Mouse (Mus musculus): Measurements from ENCODE around the gene Ankrd45. TPM values are rescaled to one million over a fixed set of nuclear protein-coding genes. Genes with fewer than 3 reads are reported as not detected.

Gene Ankrd45
- polyA plus RNA-seq (2015; fragmentation: Nextera tagmentation; extraction: Ambion mirVana) = 2.0 and 2.1 TPM in 2 replicates

DNA sequence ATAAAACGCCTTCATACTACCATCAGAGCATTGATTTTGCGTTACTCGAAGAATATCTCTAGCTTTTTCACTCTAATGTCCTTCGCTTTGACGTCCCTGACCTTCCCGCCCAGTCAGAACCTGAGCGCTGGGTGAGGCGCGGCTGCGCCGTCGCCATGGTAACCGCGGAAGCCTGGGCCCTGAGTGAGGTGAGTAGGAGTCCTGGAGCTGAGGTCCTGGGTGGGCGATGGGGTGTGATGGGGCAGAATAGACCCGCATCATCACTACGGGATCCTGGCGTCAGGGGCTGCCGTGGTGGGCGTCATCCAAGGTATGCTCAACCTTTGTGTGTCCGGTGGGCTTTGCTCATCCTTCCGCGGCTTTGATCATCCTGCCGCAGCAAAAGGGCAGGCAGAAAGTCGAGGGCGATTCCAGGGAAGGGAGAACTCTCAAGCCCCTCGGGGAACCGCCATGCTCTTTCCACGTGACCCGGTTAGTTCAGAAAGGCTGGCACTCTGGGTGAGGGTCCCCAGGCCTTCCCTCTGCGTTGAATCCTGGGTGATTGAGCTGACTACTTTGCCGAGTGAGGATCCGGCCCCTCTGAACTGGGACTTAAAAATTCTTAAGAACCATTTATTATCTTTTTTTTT lies at the start of gene Ankrd45:
Ankrd45 (plus strand) TSS at position 161 of the 629 bp plus-strand sequence.
- Histone ChIP-seq H3K27ac (ENCODE audit: low read length) (no peak within 1 kb of the TSS), H3K9me3 (ENCODE audit: control insufficient read depth, low read length) (no peaks in the 10 kb centered on the region), H3K27me3 (ENCODE audit: control insufficient read depth, insufficient read depth, low read depth, low read length) (no peaks in the 10 kb centered on the region; the same call in 1 of the 2 replicates), H3K4me1 (replicated peaks; ENCODE audit: control insufficient read depth, insufficient read depth, low read length) (no peaks in the 10 kb centered on the region; the same call in 1 of the 2 replicates), H3K9ac (ENCODE audit: low read length) (peak within 1 kb of the TSS; percentile 33), H3K36me3 (ENCODE audit: control insufficient read depth, insufficient read depth, low read length) (no peaks in the 10 kb centered on the region), H3K4me3 (ENCODE audit: low read length) (peak within 1 kb of the TSS; percentile 38), H3K4me2 (ENCODE audit: low read depth, low read length) (peak within 1 kb of the TSS; percentile 54)
- ATAC-seq (ENCODE audit: low read depth) = peak; percentile 78
- 4% methylated on average over 33 of the region's 33 CpGs for WGBS

DNA sequence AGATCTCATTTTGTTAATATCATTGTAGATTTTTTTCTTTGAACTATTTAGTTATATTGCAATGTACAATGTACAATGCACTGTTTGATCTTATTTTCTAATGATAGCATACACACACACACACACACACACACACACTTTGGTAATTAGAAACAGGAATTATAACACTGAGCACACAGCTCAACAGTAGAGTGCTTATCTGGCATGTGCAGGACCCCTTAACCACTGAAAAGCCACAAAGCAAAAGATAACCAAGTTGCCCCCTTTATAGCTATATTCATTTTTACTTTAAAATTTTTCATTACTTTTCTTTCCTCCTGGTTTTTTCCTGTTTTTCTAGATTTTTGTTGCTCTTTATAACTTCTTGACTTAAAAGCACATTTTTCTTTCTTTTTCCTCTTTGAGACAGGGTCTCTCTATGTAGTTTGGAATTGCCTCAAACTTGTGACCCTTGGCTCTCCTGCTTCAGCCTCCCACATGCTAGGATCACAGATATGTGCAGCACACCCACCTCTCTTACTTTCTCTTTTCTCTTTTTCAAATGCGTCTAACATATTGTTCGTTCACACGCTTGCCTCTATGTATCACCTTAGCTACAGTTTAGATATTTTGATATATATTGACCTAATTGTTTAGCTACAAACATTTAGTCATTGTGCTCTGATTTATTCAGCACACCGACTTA lies 42.6 kb upstream of the Ankrd45 start:
- H3K36me3 ChIP-seq (ENCODE audit: control insufficient read depth, insufficient read depth, low read length) = peaks cover 21% of the 10 kb centered on the region
- ATAC-seq (ENCODE audit: low read depth) = no peak
- WGBS = 95% methylated on average over 4 of the region's 4 CpGs

DNA sequence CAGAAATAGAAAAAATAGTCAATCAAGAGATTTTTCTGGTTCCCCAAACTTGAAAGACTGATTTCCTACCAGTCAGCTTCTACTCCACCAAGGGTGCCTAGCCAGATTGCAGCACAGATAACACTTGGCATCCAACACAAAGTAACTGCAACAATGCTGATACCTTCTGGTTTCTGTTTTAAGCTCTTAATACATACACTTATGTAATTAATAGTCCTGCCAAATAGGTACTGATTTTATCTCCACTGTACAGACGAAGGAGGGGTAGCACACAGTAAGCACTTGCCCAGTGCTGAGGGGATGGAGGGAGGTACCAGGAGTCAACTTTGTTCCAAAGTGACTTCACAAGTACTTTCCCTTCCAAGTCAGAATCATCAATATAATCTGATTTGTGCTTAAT lies 38.6 kb upstream of the Ankrd45 start:
- Histone ChIP-seq H3K4me1 (replicated peaks; ENCODE audit: control insufficient read depth, insufficient read depth, low read length) (no peaks in the 10 kb centered on the region), H3K36me3 (ENCODE audit: control insufficient read depth, insufficient read depth, low read length) (peaks cover 13% of the 10 kb centered on the region), H3K4me3 (ENCODE audit: low read length) (no peak overlapping the region), H3K9ac (ENCODE audit: low read length) (no peak overlapping the region), H3K4me2 (ENCODE audit: low read depth, low read length) (no peak overlapping the region), H3K27me3 (ENCODE audit: control insufficient read depth, insufficient read depth, low read depth, low read length) (no peaks in the 10 kb centered on the region), H3K27ac (ENCODE audit: low read length) (no peak overlapping the region), H3K9me3 (ENCODE audit: control insufficient read depth, low read length) (no peaks in the 10 kb centered on the region)
- no peak for ATAC-seq (ENCODE audit: low read depth)
- WGBS = 71% methylated on average over 1 of the region's 1 CpGs

More for the DNA sequence above, 42.6 kb upstream of the Ankrd45 start:
- Histone ChIP-seq H3K4me2 (ENCODE audit: low read depth, low read length) (no peak overlapping the region), H3K9ac (ENCODE audit: low read length) (no peak overlapping the region), H3K27me3 (ENCODE audit: control insufficient read depth, insufficient read depth, low read depth, low read length) (no peaks in the 10 kb centered on the region), H3K9me3 (ENCODE audit: control insufficient read depth, low read length) (no peaks in the 10 kb centered on the region), H3K4me3 (ENCODE audit: low read length) (no peak overlapping the region), H3K4me1 (replicated peaks; ENCODE audit: control insufficient read depth, insufficient read depth, low read length) (no peaks in the 10 kb centered on the region), H3K27ac (ENCODE audit: low read length) (no peak overlapping the region)

DNA sequence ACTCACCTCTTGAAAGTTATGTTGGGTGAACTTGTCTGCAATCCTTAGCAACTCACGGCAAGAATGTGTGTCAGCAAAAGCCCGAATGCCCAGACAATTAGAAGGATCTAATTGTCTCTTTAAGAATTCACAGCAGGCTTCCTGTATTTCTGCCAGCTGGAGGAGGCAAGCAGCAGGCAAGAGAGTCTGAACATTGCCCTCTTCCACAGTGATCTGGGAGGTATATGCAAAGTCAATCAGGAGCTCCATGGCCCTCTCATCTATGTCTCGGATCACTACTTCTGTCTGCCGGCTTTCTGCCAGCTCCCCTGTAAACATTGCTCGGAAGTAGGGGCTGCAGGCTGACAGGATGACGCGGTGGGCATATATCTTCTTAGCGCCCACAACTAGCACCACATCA lies 33.3 kb upstream of the Ankrd45 start:
- Histone ChIP-seq H3K27me3 (ENCODE audit: control insufficient read depth, insufficient read depth, low read depth, low read length) (no peaks in the 10 kb centered on the region), H3K4me2 (ENCODE audit: low read depth, low read length) (no peak overlapping the region), H3K9me3 (ENCODE audit: control insufficient read depth, low read length) (no peaks in the 10 kb centered on the region), H3K9ac (ENCODE audit: low read length) (no peak overlapping the region), H3K4me1 (replicated peaks; ENCODE audit: control insufficient read depth, insufficient read depth, low read length) (no peaks in the 10 kb centered on the region), H3K4me3 (ENCODE audit: low read length) (no peak overlapping the region), H3K27ac (ENCODE audit: low read length) (no peak overlapping the region), H3K36me3 (ENCODE audit: control insufficient read depth, insufficient read depth, low read length) (peaks cover 11% of the 10 kb centered on the region)
- 81% methylated on average over 8 of the region's 8 CpGs for WGBS
- no peak for ATAC-seq (ENCODE audit: low read depth)

DNA sequence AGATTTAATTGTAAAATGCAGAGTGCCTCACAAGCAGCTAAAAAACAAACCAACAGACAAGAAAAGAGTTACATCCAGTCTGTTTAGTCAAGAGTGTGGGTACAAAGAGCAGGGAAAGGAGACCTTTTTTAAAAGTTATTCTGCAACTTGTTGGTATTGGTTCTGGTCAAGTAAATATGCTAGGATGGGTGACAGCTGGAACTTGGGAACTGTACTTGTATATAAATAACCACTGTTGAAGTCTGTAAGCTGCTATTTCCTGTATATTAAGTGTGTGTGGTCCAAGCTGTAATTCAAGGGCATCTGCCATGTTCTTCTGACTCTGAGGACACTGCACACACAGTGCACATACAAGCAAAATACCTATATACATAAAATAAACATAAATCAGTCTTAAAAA lies 27.9 kb upstream of the Ankrd45 start:
- no peak overlapping the region for H3K9ac ChIP-seq (ENCODE audit: low read length)
- H3K9me3 ChIP-seq (ENCODE audit: control insufficient read depth, low read length) = no peaks in the 10 kb centered on the region
- H3K27ac ChIP-seq (ENCODE audit: low read length) = no peak overlapping the region
- H3K27me3 ChIP-seq (ENCODE audit: control insufficient read depth, insufficient read depth, low read depth, low read length) = no peaks in the 10 kb centered on the region
- ATAC-seq (ENCODE audit: low read depth) = peak; percentile 82
- H3K4me3 ChIP-seq (ENCODE audit: low read length) = no peak overlapping the region
- H3K4me1 ChIP-seq (replicated peaks; ENCODE audit: control insufficient read depth, insufficient read depth, low read length) = no peaks in the 10 kb centered on the region; the same call in 1 of the 2 replicates
- peaks cover under 1% of the 10 kb centered on the region; the same call in 1 of the 2 replicates for H3K36me3 ChIP-seq (ENCODE audit: control insufficient read depth, insufficient read depth, low read length)
- H3K4me2 ChIP-seq (ENCODE audit: low read depth, low read length) = no peak overlapping the region

DNA sequence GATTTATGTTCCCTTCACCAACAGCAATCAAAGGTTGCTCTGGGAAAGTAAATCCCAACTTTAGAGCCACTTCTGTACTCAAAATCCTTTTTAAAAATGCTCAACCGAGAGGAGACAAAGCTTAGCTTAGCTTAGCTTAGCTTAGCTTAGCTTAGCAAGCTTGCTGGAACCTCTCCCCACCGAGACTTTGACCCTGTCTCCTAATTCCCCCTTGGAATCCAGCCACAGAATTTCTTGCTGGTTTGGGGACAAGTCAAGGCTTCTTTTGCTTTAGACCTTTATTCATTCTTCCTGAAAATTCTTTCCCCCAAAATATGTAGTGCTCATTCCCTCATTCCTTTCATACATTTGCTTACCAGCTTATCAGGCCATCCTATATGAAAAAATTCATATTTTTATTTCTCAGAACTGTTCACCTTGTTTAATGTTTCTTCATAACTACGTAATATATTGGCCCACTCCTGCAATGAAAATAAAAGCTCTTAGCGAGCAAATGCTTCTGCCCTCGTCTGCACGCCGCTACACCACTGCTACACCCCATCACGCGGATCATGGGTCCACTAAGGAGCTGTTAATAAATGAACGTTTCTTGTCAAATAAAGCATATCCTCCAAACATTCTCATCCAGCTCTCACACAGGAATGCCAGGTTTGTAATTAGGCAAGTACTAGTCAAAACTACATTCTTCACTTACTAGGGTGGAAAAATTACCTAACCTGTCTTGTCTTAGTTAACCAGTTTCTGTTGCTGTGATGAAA lies 19.7 kb upstream of the Ankrd45 start:
- no peaks in the 10 kb centered on the region for H3K9me3 ChIP-seq (ENCODE audit: control insufficient read depth, low read length)
- H3K27me3 ChIP-seq (ENCODE audit: control insufficient read depth, insufficient read depth, low read depth, low read length) = no peaks in the 10 kb centered on the region
- no peaks in the 10 kb centered on the region for H3K4me1 ChIP-seq (replicated peaks; ENCODE audit: control insufficient read depth, insufficient read depth, low read length)
- no peak overlapping the region for H3K9ac ChIP-seq (ENCODE audit: low read length)
- no peak overlapping the region for H3K4me2 ChIP-seq (ENCODE audit: low read depth, low read length)
- WGBS = 87% methylated on average over 10 of the region's 10 CpGs
- H3K36me3 ChIP-seq (ENCODE audit: control insufficient read depth, insufficient read depth, low read length) = peaks cover 3% of the 10 kb centered on the region
- no peak for ATAC-seq (ENCODE audit: low read depth)
- H3K4me3 ChIP-seq (ENCODE audit: low read length) = no peak overlapping the region
- no peak overlapping the region for H3K27ac ChIP-seq (ENCODE audit: low read length)

DNA sequence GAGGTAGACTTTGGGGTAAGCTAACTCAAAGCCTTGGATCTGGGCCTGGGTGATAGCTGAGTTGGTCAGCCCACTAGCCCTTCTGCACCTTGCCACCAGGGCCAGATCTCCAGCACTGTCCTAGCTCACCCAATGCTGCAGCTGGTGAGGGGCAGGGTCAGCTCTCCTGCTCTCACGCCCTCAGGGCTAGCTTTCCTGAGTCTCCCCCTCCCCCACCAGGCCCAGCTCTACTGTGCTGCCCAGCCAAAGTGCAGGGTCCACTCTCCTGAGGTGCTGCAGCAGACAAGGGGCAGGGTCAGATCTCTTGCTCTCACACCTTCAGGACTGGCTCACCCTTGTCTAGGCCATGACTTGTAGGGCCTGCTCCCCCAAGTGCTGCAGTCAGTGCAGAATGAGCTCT lies 16.0 kb upstream of the Ankrd45 start:
- H3K9me3 ChIP-seq (ENCODE audit: control insufficient read depth, low read length) = no peaks in the 10 kb centered on the region
- ATAC-seq (ENCODE audit: low read depth) = no peak
- 94% methylated on average over 1 of the region's 1 CpGs for WGBS

DNA sequence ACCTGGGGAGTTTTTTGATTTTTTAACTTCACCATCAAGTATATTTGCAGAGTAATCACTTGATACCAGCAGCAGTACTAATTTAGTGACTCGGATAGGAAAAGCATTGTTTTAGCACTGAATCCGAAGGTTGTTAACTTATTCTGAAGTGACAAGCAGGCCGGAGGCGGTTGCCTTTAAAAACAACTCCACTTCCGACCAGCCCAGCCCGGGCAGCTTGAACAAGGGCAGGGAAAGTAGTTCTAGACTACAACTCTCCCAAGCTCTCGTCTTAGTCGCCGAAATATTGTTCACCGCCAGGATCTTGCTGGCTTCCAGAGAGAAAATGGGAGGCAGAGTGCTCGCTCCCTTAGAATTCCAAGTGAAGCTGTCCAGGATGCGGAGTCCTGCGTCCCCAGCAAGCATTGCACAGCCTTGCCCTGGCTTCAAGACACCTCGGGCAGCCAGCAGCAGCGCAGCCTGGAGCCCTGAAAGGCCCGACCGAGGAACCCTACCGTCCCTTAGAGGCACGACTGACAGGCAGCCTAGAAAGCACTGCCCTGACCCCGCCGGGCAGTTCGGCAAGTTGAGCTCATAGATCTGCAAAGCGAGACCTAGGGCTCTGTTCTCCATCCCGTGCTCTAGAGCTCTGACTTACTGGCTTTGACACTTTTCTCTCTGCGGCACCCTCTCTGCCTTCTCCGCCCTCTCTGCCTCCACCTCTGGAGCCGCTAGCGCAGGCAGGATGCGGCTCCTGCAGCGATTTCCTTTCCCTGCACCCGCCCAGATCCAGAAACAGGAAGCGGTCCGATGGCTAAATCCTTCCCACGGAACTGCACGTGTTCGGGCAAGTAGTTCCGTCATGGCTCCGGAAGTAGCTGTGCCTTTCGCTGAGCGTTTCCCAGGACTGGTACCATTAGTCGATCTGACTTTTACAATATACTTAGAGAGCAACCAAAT lies 11.5 kb upstream of the Ankrd45 start, which contains the start of gene Klhl20:
Klhl20 (minus strand) TSS at position 786 of the 939 bp plus-strand sequence.
- WGBS = 1% methylated on average over 41 of the region's 41 CpGs
- no peaks in the 10 kb centered on the region for H3K36me3 ChIP-seq (ENCODE audit: control insufficient read depth, insufficient read depth, low read length)
- no peaks in the 10 kb centered on the region for H3K27me3 ChIP-seq (ENCODE audit: control insufficient read depth, insufficient read depth, low read depth, low read length)
- peak; percentile 97 for ATAC-seq (ENCODE audit: low read depth)
- H3K27ac ChIP-seq (ENCODE audit: low read length) = peak within 1 kb of the TSS; percentile 83
- no peaks in the 10 kb centered on the region for H3K9me3 ChIP-seq (ENCODE audit: control insufficient read depth, low read length)
- peak within 1 kb of the TSS; percentile 82 for H3K4me2 ChIP-seq (ENCODE audit: low read depth, low read length)
- peak within 1 kb of the TSS; percentile 89 for H3K9ac ChIP-seq (ENCODE audit: low read length)
- H3K4me1 ChIP-seq (replicated peaks; ENCODE audit: control insufficient read depth, insufficient read depth, low read length) = peaks cover 8% of the 10 kb centered on the region
- peak within 1 kb of the TSS; percentile 78 for H3K4me3 ChIP-seq (ENCODE audit: low read length)

More for the DNA sequence above, 16.0 kb upstream of the Ankrd45 start:
- peaks cover 8% of the 10 kb centered on the region for H3K4me1 ChIP-seq (replicated peaks; ENCODE audit: control insufficient read depth, insufficient read depth, low read length)
- no peak overlapping the region for H3K27ac ChIP-seq (ENCODE audit: low read length)
- no peak overlapping the region for H3K4me2 ChIP-seq (ENCODE audit: low read depth, low read length)
- no peak overlapping the region for H3K4me3 ChIP-seq (ENCODE audit: low read length)
- no peak overlapping the region for H3K9ac ChIP-seq (ENCODE audit: low read length)
- no peaks in the 10 kb centered on the region; the same call in 1 of the 2 replicates for H3K36me3 ChIP-seq (ENCODE audit: control insufficient read depth, insufficient read depth, low read length)
- no peaks in the 10 kb centered on the region for H3K27me3 ChIP-seq (ENCODE audit: control insufficient read depth, insufficient read depth, low read depth, low read length)

Measured in lung, embryonic 16.5 days (tissue).